Mouse (Mus musculus): ENCODE measurements at regions not wholly inside any gene's neighbourhood (a gene's known extent, or its start where the extent isn't known, plus 50 kb on each side); places are given as distances from the start of the nearest gene placed in this dataset.

DNA sequence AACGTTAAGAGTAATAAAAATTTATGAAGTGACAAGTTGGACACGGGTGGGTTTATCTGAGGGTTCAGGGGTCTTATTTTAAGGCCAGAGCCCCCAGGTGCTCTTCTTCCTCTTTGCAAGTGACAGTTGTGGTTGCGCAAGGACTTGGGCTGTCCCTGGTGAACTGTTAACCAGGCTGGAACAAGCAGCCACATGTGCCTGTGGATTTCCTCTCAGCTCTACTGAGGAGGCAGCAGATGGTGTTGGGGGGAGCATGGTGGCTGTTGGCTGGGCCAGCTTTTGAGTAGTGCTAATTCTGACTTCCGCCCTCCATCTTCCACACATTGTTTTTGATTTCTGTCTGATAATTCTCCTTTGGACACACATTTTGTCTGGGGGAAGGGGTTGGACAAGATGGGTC, 227.9 kb upstream of the Tbc1d5 start:
- DNase-seq (ENCODE audit: low spot score in 2 of 2) = peak; percentile 9 to 44

DNA sequence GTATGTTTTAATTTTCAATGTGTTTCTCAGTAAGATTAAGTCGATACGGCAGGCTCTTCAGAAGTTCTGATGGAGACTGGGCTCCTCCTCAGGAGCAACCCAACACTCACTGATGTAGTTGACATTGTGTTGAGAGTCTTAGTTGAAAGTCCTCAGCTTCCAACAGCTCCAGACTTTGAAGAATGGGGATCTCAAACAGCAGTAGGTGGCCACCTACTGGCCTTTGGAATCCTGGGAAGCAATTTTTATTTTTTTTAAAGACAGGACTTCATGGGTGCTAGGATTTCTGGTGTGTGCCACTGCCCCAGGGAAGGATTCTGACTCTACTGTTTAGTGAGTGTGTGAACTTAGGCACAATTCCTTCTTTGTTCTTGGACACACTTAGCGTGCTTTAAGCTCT, 225.9 kb upstream of the Tbc1d5 start:
- DNase-seq (ENCODE audit: low spot score in 2 of 2) = no peak

DNA sequence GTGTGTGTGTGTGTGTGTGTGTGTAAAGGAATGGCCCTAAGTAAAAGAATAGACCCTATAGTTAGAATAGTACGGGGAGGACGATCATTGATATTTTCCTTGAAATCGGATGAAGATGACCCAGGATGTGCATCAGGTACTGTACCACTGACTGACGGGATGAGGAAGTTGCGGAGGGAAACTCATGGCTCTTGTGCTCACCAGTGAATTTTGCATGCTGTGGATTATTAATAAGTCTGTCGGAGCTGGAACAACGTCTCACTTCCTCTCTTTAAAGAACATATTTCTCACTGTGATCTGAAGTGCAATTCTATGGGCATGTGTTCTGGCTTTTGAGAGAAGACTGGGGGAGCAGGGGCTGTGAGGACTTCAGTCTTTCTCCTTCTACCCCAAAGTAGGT, 218.8 kb upstream of the Tbc1d5 start:
- no peak for DNase-seq (ENCODE audit: low spot score in 2 of 2)

DNA sequence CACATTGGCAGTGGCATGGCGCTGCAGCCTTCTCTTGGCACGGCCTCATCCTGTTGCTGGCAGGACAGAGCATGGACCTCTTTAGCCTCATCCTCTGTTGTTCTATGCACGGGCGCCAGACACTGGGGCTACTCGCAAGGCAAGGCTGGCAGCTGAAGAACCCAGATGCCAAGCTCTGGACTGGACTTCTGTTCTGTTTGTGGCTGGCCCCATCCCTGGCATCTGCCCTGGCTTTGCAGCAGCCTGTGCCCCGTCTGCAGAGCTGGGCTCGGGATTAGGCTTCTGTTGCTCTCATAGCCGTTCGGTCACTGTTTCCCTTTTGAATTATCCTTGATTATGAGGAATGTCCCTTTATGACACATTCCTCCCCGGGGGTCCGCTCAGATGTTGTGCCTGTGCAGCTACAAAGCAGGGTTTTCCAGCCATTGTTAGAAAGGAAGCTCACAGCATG, 214.6 kb upstream of the Tbc1d5 start:
- peak in 1 of 2 experiments; percentile 28 for DNase-seq (ENCODE audit: low spot score in 2 of 2)

DNA sequence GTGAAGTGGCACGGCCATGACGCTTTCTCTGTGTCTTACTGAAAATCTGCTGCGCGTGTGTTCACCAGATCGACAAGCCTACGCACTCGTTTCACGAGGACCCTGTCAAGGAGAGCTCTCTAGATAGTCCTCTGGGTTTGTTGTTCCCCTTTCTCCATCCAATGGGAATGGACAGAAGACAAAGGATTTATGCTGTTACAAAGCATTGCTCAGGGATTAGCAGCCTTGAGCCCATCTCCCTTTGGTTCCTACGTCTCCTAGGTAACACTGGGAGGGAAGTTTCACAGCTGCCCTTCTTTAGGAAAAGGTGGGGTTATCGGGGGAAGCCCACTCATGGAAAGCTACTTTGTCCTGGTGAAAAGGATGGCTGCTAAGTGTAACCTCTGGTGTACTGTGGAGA, 212.7 kb upstream of the Tbc1d5 start:
- no peak for DNase-seq (ENCODE audit: low spot score in 2 of 2)

DNA sequence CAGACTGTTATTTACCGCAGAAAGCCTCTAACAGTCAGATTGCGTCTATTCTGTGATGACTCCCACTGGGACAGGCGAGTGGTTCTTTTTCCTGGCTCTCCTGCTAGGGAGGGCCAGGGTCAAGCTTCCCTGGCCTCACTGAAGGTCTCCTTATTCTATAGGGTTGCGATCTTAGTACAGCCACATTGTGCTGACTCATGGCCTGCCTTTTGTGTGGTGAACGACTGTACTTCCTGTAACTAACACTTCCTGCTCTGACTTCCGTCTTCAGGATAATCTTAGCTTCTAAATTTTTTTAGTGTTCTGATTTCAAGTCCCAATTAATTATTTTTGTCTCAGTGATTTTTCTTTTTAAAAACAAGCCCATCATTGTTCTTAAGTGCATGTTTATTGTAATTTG, 203.4 kb upstream of the Tbc1d5 start:
- no peak for DNase-seq (ENCODE audit: low spot score in 2 of 2)

DNA sequence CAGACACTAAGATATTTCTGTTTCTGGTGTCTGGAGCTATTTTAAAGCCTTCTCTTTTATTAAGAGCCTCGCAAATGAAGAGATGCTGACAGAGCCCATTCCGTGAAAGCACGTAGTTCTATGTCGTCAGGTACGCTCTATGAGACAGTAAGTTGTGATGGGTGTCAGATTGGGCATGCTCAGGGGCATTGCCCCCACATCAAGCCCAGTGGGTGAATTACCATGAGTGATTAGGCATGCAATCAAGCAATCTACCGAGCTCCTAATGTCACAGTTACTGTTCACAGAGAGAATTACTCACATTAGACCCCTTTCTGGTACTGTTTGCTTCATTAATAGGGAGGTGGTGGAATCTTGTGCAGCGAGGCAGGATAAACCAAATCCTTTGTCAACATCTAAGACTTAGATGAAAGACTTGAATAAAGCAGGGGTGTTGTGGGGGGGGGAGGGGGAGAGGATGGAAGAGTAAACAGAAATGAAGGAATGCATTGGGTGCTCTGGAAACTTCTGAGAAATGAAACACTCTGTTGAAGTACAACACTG, 192.9 kb upstream of the Tbc1d5 start:
- no peak for DNase-seq (ENCODE audit: low spot score in 2 of 2)

DNA sequence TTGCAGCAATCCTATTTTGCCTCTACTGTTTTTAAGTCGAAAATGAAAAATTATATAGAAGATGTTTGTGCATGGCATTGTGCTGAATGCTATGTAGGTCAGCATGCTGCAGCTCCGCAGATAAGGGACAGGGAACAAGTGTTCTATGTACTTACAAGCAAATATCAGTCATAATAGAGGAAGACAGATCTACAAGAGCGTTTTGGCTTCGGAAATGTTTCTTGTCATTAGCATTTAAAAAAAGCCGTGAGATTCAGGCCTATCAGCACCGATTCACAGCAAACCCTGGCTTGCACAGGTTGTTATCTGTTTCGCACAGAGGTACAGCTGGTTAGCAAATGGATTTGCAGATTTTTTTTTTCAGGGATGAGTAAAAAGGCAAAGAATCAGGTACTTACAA, 191.8 kb upstream of the Tbc1d5 start:
- DNase-seq (ENCODE audit: low spot score in 2 of 2) = no peak

DNA sequence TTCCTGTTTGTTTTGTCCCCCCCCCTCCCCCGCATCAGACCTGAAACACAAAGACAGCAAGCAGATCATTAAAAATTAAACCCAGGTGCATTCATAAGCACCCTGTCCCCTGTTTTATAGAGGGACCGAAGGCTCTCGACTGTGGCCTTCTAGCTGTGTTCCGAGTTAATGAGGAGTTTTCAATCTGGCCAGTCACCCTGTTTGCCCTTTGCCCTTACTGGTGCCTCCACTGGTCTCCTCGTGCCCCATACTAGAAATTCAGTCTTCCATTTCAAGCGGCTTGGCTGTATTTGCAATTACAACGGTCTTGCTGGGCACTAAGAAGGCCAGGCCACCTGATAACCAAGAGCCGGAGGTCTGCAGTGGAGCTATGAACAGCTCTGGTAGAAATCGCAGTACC, 190.9 kb upstream of the Tbc1d5 start:
- no peak for DNase-seq (ENCODE audit: low spot score in 2 of 2)

DNA sequence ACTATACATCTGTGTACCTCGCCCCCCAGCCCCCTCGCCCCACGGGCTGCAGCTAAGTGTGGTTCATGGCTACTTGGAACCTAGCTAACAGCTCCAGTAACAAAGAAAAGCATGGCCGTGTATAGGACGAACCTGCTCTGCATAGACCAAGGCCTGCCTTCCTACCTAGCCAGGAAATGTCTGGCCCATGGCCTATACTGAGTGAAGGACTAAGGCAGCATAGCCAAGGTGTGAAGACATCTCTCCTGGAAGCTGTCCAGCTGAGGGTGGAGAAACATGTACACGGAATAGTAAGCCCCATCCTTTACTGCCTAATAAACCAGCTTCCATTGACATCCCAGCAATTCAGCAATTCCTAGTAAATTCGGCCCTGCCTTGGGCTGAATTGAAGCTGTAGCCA, 183.6 kb upstream of the Tbc1d5 start:
- DNase-seq (ENCODE audit: low spot score in 2 of 2) = no peak

DNA sequence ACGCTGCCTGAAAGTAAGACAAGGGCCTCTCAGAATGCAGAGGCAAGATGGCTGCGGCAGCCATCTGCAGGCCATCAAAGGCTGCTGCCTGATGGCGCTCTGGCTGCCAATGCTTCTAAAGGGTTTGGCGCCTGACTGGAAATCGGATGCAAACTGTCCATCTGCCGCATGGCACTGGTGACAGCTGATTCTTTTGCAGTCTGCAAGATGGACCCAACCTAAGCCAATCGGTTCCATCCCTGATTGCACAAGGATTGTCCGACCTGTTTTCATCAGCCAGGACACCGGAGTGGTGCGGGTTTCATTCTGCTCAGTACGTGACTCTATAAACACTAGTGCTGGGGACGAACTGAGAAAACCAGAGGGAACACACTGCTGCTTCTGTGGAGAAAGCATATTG, 183.1 kb upstream of the Tbc1d5 start:
- no peak for DNase-seq (ENCODE audit: low spot score in 2 of 2)

DNA sequence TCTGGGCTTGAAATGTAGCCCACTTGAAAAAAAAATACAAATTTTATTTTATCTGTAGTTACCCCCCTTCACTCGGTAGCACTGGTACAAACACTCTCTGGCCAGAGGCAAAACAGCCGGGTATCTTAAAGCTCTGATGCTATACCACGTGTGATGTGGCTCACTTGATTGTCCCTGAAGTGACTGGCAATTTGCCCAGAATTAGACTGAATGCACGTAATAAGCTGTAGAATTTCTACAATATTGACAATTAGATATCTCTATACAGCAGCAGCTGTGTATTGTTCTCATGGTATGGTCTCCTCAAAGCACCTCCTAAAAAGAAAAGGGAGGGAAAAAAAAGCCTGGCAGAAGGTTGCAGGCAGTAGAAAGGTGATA, 179.2 kb upstream of the Tbc1d5 start:
- no peak for DNase-seq (ENCODE audit: low spot score in 2 of 2)

DNA sequence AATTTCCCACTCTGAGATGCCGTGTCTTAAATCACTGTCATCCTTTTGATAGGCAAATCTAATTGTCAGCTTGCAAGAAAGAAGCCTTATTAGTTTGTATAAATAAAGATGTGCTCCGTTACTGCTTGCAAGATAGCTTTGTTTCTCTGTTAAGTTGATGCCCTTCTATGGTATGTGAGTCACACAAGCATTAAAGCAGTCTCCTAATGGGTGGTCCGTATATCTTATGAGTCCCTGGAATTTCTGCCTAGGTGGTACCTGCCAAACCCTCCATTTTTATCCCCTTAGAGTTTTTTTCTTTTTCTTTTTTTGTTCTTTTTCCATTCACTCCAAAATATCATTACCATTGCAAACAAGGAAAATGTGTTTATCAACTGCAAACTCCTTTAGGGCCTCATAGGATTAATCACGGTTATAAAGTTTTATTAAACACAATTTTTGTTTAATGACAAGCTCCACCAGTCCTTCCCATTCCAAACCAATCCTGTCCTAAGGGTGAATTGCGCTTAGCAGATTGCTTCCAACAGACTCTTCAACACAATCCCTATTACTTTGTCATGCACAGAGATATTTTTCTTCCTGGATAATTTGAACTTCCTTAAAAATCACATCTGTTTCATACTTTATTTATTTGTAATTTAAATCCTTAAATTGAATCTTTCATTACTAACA, 178.7 kb upstream of the Tbc1d5 start:
- no peak for DNase-seq (ENCODE audit: low spot score in 2 of 2)

DNA sequence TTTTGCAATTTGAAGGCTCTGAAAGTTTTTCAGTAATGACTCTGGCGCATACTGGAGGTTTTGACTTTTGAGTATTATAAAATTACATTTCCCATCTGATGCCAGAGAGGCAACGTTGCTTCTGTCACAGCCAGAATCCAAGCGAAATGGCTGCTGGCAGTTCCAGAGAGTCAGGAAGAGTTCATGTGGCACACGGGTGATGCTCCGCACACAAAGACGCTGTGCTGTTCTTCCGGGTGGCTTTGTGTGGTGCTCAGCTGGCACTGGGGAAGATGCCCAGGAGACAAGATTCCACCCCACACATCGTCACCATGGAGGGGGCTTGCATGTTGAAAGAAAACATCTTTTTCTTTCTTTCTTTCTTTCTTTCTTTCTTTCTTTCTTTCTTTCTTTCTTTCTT, 177.3 kb upstream of the Tbc1d5 start:
- DNase-seq (ENCODE audit: low spot score in 2 of 2) = peak in 1 of 2 experiments; percentile 23

DNA sequence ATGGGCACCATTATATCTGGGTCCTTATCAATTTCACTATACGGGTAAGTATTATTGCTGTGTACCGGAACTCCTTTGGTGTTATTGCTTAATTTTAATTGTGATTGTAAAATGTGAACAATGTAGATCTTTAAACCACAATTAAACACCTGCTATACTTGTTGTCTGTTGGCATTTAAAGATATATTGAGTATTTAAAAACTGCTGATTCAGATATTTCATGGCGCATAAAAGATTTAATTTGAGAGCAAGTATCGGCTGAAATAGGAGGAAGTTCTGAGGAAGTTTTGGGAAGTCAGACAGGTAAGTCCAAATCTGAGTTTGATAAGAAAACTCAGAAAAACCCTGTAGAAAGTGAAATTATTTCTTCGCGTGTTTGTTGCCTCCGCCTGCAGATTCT, 142.7 kb upstream of the Tbc1d5 start:
- DNase-seq (ENCODE audit: low spot score in 2 of 2) = no peak

DNA sequence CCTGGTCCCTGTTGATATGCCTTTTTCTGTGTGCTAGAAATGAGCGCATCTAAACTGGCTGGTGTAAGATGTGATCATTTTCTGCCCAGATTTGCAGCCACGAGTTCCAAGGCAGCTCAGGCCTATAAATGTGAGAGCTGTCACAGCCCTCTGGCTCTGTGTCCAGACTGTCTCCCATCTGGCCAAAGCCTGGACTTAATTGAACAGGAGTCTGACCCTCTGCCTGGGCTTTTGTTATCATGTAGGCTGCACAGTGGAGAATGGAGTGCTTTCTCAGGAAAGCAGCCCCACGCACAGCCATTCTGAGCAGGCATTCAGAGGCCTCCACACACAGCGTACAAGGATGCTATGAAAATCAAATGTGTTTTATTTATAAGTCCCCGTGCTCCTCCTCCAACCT, 141.9 kb upstream of the Tbc1d5 start:
- DNase-seq (ENCODE audit: low spot score in 2 of 2) = peak in 1 of 2 experiments; percentile 1

DNA sequence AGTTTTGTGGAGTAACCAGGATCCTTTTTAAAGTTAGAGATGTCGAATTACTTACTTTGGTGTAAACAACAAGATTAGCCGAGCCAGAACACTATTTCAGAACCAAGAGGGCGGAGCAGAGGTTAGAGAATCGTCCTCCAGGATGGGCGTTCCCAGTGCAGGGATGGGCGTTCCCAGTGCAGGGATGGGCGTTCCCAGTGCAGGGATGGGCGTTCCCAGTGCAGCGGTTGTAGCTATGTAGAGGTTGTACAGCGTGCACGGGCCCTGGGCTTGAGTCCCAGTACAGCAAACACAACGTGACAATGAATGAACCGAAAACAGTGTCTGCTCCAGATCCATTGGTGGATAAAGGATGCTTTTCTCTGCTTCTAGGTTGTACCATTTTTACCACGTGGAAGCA, 125.8 kb upstream of the Tbc1d5 start:
- no peak for DNase-seq (ENCODE audit: low spot score in 2 of 2)

DNA sequence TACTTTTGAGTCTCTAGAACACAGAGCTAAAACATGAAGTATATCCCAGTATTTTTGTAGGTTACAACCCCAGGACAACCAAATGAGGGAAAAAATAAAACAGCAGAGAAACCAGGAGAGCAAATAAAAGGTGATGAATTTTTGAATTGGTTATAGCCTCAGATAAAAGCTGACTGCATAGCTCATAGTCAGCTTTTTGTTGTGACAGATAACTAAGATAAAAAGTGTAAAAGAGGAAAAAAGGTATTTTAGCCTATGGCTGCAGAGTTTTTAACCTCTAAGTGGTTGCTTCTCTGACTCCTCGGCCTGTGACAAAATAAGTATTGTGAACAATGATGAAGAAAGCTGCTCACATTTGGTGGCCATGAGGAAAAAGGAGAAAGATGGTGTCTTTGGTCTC, 111.6 kb upstream of the Tbc1d5 start:
- no peak for DNase-seq (ENCODE audit: low spot score in 2 of 2)

DNA sequence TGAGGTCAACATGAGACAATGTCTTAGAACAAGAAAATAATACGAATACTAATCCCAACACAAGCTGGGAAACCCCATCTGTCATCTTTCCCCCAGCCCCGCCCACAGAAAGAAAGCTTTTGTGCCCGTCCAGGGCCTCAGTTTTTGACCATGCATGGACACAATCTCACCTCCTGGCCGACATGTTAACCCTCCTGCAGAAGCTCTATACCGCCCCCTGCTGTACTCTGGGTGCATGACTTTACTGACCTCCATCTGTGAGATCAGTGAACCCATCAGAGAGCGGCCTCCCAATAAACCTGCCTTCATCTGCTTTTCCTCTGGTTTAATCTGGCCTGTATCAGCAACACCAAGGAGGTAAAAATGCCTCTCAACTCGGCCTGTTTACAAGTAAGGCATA, 109.6 kb upstream of the Tbc1d5 start:
- peak in 1 of 2 experiments; percentile 18 for DNase-seq (ENCODE audit: low spot score in 2 of 2)

DNA sequence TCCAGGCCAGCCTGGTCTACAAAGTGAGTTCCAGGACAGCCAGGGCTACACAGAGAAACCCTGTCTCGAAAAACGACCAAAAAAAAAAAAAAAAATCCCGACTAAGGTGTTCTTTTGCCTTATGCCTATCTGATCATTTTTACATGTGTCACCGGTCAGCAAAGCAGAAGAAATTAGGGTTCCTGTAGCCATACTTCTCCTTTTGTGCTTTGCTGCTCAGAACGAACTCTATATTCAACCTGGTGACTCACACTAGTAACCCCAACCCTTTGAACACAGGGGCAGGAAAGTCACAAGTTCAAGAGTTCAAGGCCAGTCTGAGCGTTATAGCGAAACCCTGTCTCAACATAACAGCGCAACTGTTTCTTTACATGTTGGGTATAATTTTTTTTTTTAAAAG, 108.7 kb upstream of the Tbc1d5 start:
- DNase-seq (ENCODE audit: low spot score in 2 of 2) = no peak

DNA sequence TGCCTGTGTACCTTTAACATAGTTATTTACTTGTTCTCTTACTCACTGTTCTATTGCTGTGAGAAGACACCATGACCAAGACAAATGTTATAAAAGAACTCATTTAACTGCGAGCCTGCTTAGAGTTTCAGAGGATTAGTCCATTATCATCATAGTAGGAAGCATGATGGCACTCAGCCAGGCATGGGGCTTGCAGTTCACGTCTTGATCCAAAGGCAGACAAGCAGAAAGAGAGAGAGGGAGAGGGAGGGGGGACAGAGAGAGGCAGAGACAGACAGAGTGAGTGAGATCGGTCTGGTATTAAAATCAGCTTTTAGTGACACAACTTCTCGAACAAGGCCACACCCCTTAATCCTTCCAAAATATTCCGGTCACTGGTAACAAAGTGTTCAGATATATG, 106.2 kb upstream of the Tbc1d5 start:
- no peak for DNase-seq (ENCODE audit: low spot score in 2 of 2)

DNA sequence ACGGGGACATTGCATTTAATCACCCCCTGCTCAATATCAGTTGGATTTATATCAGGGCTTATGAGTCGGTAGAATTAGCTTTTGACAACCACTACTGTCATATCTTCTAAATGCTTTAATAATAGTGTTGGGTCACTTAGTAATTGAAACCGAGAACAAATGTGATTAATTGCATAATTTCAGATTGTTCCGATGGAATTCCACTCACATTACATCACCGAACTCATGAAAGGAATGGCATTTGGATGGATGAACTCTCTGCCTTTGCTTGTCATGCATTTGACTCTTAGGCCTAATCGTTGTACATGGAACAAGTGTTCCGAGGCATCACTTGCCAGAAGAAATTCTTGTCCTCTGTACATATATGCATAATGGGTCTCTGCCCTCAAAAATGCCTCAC, 99.6 kb upstream of the Tbc1d5 start:
- DNase-seq (ENCODE audit: low spot score in 2 of 2) = no peak

DNA sequence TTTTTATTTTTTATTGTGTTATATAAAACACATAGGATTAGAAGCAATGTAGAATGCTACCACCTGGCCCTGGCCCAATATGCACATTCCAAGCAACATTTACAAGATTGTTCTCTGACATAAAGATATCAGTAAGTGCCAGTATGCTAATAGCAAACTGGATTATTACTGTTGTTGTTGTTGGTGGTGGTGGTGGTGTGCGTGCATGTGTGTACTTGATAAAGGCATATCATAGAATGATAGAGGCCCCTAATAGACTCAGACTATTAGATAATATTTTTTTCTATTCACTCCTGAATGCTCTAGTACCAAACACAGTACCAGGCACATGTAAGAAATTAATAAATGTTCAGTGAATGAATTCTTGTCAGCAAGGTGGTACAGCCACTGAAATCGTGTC, 98.9 kb upstream of the Tbc1d5 start:
- no peak for DNase-seq (ENCODE audit: low spot score in 2 of 2)

DNA sequence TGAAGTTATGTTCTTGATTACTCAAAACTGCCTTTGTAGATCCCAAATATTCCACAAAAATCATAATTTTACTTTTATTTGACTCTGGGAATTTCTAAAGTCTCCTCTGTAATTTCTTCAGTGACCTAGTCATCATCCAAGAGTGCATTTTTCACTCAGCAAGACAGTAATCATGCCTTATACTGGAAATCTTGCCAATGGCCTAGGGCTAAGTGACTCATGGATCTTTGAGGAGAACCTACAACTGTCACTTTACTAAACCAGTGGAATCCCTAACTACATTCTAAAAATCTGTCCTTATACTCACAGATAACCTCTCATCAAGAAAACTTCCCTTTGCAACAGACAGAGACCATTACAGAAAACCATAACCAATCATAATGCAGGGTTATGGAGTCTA, 98.0 kb upstream of the Tbc1d5 start:
- DNase-seq (ENCODE audit: low spot score in 2 of 2) = no peak

Measured in layer of hippocampus, adult 18-20 months (tissue).